Comparison of ENCODE assay signal across 9 mouse cellular contexts in genomic region chr10:76033119-76033455, GRCm38 (mm10). TPM values are rescaled to one million over a fixed set of nuclear protein-coding genes. Genes with fewer than 3 reads are reported as not detected.
DNase-seq lines count a peak whose midpoint lies in the region; ATAC-seq and TF ChIP-seq lines count a peak whose summit lies in the region.
"Had no signal": no experiment of that assay in that cellular context is flagged by ENCODE, and none has a peak within 500 bp of the region (broad histone marks: within the 10 kb centered on the region; RNA-seq: fewer than 3 reads in every experiment).

No protein-coding gene starts in this region.

- TF ChIP-seq RAD21 in CH12.LX (IDR thresholded peaks at IDR 0.05; ENCODE audit: low read depth, low read length) = no peak

- H3K27ac ChIP-seq in heart, embryonic 11.5 days (ENCODE audit: low read depth, low read length) = peak overlapping the region; percentile 75; the same call in 1 of the 2 replicates
- peak overlapping the region; percentile 11; the same call in 1 of the 2 replicates for H3K27ac ChIP-seq in CH12.LX (ENCODE audit: insufficient read depth, low read depth)
- peak overlapping the region; percentile 51; the same call in 1 of the 2 replicates for H3K27ac ChIP-seq in forebrain, embryonic 13.5 days
- H3K27ac ChIP-seq in liver, embryonic 16.5 days (ENCODE audit: low read length) = peak overlapping the region; percentile 65

- peak overlapping the region; percentile 87 for H3K4me2 ChIP-seq in heart, embryonic 11.5 days
- peak overlapping the region; percentile 62 for H3K4me2 ChIP-seq in CH12.LX (ENCODE audit: insufficient read depth, low read depth, poor library complexity, severe bottlenecking)
- H3K4me2 ChIP-seq in forebrain, embryonic 13.5 days = peak overlapping the region; percentile 78
- peak overlapping the region; percentile 70 for H3K4me2 ChIP-seq in liver, embryonic 16.5 days (ENCODE audit: low read depth, low read length)

- 0 out of 2 replicates have a peak, but pooled peaks cover 4% of the 10 kb centered on the region for H3K4me1 ChIP-seq in heart, embryonic 11.5 days (ENCODE audit: control insufficient read depth, insufficient read depth, low read length)
- peaks cover 10 to 45% of the 10 kb centered on the region in 2 experiments for H3K4me1 ChIP-seq in CH12.LX (ENCODE audit: control insufficient read depth in 1 of 2, insufficient read depth in 2 of 2)
- H3K4me1 ChIP-seq in forebrain, embryonic 13.5 days = peaks cover 14% of the 10 kb centered on the region
- H3K4me1 ChIP-seq in liver, embryonic 16.5 days (ENCODE audit: control insufficient read depth, low read depth, low read length) = peaks cover 14% of the 10 kb centered on the region

- H3K9ac ChIP-seq in heart, embryonic 11.5 days (ENCODE audit: low read depth, low read length) = peak overlapping the region; percentile 98
- H3K9ac ChIP-seq in CH12.LX (ENCODE audit: insufficient read depth, low read depth) = peak overlapping the region; percentile 65
- peak overlapping the region; percentile 94 for H3K9ac ChIP-seq in forebrain, embryonic 13.5 days
- H3K9ac ChIP-seq in liver, embryonic 16.5 days (ENCODE audit: low read depth, low read length) = peak overlapping the region; percentile 84

- H3K4me3 ChIP-seq in heart, embryonic 11.5 days (ENCODE audit: low read depth, low read length) = peak overlapping the region; percentile 93
- peak overlapping the region; percentile 75 to 92 (median 75) for H3K4me3 ChIP-seq in CH12.LX (replicated peaks in 1 of 3; ENCODE audit: low read depth in 2 of 3, low read length in 2 of 3, poor library complexity in 1 of 3)
- peak overlapping the region; percentile 90 for H3K4me3 ChIP-seq in forebrain, embryonic 13.5 days
- peak overlapping the region; percentile 85 for H3K4me3 ChIP-seq in liver, embryonic 16.5 days (ENCODE audit: low read depth, low read length)

- TF ChIP-seq EP300 in CH12.LX (IDR thresholded peaks at IDR 0.05; ENCODE audit: low read length) = no peak

- H3K9me3 ChIP-seq in heart, embryonic 11.5 days (replicated peaks; ENCODE audit: control insufficient read depth, low read length) = no peaks in the 10 kb centered on the region
- no peaks in the 10 kb centered on the region for H3K9me3 ChIP-seq in CH12.LX (replicated peaks; ENCODE audit: low read length)
- no peaks in the 10 kb centered on the region for H3K9me3 ChIP-seq in forebrain, embryonic 13.5 days (replicated peaks)
- H3K9me3 ChIP-seq in liver, embryonic 16.5 days (replicated peaks; ENCODE audit: control insufficient read depth, low read length) = no peaks in the 10 kb centered on the region

- intact Hi-C loops in heart, postnatal 25 days (cut with DNase I) = no loop called here

- 11% methylated on average over 7 of the region's 7 CpGs for WGBS in heart, embryonic 11.5 days (ENCODE audit: insufficient replicate concordance)
- WGBS in forebrain, embryonic 13.5 days = 21% methylated on average over 7 of the region's 7 CpGs
- WGBS in liver, embryonic 16.5 days (ENCODE audit: insufficient replicate concordance) = 15% methylated on average over 7 of the region's 7 CpGs

- in situ Hi-C loops in CH12.LX (cut with MboI; ENCODE audit: low pct_ligation_motif_present, low pct_unique_long_range_greater_than_20kb, low sequenced_read_pairs) = no loop called here

- H3K79me2 ChIP-seq in CH12.LX (replicated peaks; ENCODE audit: control insufficient read depth, extremely low read depth, insufficient read depth, poor library complexity, severe bottlenecking) = peaks cover 52% of the 10 kb centered on the region

- TF ChIP-seq CTCF in CH12.LX (conservative IDR thresholded peaks at IDR 0.05 in 1 of 2, IDR thresholded peaks at IDR 0.05 in 1 of 2; ENCODE audit: low read depth in 2 of 2, low read length in 2 of 2) = no peak

- no peak for TF ChIP-seq POLR2A in CH12.LX (IDR thresholded peaks at IDR 0.05; ENCODE audit: low read depth, low read length)

- ATAC-seq in heart, embryonic 11.5 days (replicated peaks; ENCODE audit: insufficient number of reproducible peaks, low FRiP score, low TSS enrichment) = no peak
- ATAC-seq in forebrain, embryonic 13.5 days = no peak
- no peak for ATAC-seq in liver, embryonic 16.5 days (ENCODE audit: low read depth)
- no peak for ATAC-seq in megakaryocyte-erythroid progenitor cell, adult 5-6 weeks (replicated peaks; ENCODE audit: low FRiP score, low TSS enrichment, poor library complexity, severe bottlenecking)

- peaks cover 8% of the 10 kb centered on the region; the same call in 1 of the 2 replicates for H3K36me3 ChIP-seq in heart, embryonic 11.5 days (ENCODE audit: control insufficient read depth, insufficient read depth, low read length)
- H3K36me3 ChIP-seq in CH12.LX (replicated peaks in 1 of 2; ENCODE audit: control insufficient read depth in 1 of 2, insufficient read depth in 1 of 2, low read length in 1 of 2) = peaks cover 6 to 31% of the 10 kb centered on the region in 2 experiments
- peaks cover 22% of the 10 kb centered on the region for H3K36me3 ChIP-seq in forebrain, embryonic 13.5 days (ENCODE audit: poor library complexity, severe bottlenecking)
- peaks cover 5% of the 10 kb centered on the region for H3K36me3 ChIP-seq in liver, embryonic 16.5 days (ENCODE audit: control insufficient read depth, insufficient read depth)

- no peaks in the 10 kb centered on the region for H3K27me3 ChIP-seq in heart, embryonic 11.5 days (ENCODE audit: control insufficient read depth, insufficient read depth, low read length)
- H3K27me3 ChIP-seq in CH12.LX (replicated peaks) = no peaks in the 10 kb centered on the region
- no peaks in the 10 kb centered on the region for H3K27me3 ChIP-seq in forebrain, embryonic 13.5 days
- H3K27me3 ChIP-seq in liver, embryonic 16.5 days (ENCODE audit: control insufficient read depth, insufficient read depth, low read depth, low read length) = no peaks in the 10 kb centered on the region
- H3K27me3 ChIP-seq: Patski had no signal

- dilution Hi-C loops in CH12.LX (cut with MboI; ENCODE audit: extremely low pct_ligation_motif_present, extremely low pct_unique_long_range_greater_than_20kb, low sequenced_read_pairs) = no loop called here

- DNase-seq in heart, postnatal 25 days (ENCODE audit: low spot score) = no peak
- no peak for DNase-seq in CH12.LX (ENCODE audit: extremely low read depth)
- no peak for DNase-seq in ovary, postnatal 36 days (ENCODE audit: low spot score)
- no peak for DNase-seq in thymus, postnatal 4 days

TF ChIP-seq in CH12.LX, 34 proteins besides CTCF, POLR2A, EP300 and RAD21:
- TF ChIP-seq PAX5 (IDR thresholded peaks at IDR 0.05; ENCODE audit: low read length) (no peak), SIN3A (IDR thresholded peaks at IDR 0.05; ENCODE audit: low read length) (peak; percentile 17; the same call in 1 of the 2 replicates), MAZ (IDR thresholded peaks at IDR 0.05; ENCODE audit: low read depth, low read length) (no peak), USF2 (conservative IDR thresholded peaks at IDR 0.05; ENCODE audit: low read depth, low read length) (no peak), POLR2AphosphoS2 (IDR thresholded peaks at IDR 0.05; ENCODE audit: low read depth, low read length) (no peak), MAX (IDR thresholded peaks at IDR 0.05; ENCODE audit: low read length) (no peak), GABPA (IDR thresholded peaks at IDR 0.05; ENCODE audit: insufficient replicate concordance, low read depth, low read length) (no peak), ZKSCAN1 (IDR thresholded peaks at IDR 0.05; ENCODE audit: borderline replicate concordance, low read depth, low read length) (no peak), BHLHE40 (IDR thresholded peaks at IDR 0.05; ENCODE audit: low read depth, low read length) (no peak)

RNA-seq across cellular contexts. Expression of gene Zfp280b, which starts 0.6 kb away (rescaled TPM):
- 22.0 and 23.6 TPM in 2 replicates for polyA plus RNA-seq in heart, embryonic 11.5 days (2014; fragmentation: Nextera tagmentation; extraction: Ambion mirVana)
- total RNA-seq in heart, postnatal 25 days (2021) = 1 to 10 TPM; 7.7 to 8.1 TPM
- total RNA-seq in CH12.LX (2012; rRNA removed) = 24.4 and 26.6 TPM in 2 replicates
- total RNA-seq in CH12.LX (2014; rRNA removed) = 15.2 and 19.0 TPM in 2 replicates
- polyA plus RNA-seq in CH12.LX (2012; ENCODE audit: insufficient read length, low read depth) = 30.4 and 36.6 TPM in 2 replicates
- polyA plus RNA-seq in forebrain, embryonic 13.5 days (2015; fragmentation: Nextera tagmentation; extraction: Ambion mirVana) = 15.7 and 16.1 TPM in 2 replicates
- polyA plus RNA-seq in liver, embryonic 16.5 days (2015; fragmentation: Nextera tagmentation; extraction: Ambion mirVana) = 11.3 TPM in 2 replicates
- total RNA-seq in megakaryocyte-erythroid progenitor cell, adult 5-6 weeks (2014; fragmentation: Nextera tagmentation) = 15.2 and 25.8 TPM in 2 replicates
- 9.3 and 11.9 TPM in 2 replicates for total RNA-seq in megakaryocyte-erythroid progenitor cell, adult 5-6 weeks (2017)

Comparison
In these comparisons a context has a peak if more than half of its experiments do, and no peak if none do; other contexts are left out.
1. H3K27ac ChIP-seq: peak in every context shown above with its lines; median percentile 75 in heart, embryonic 11.5 days; 65 in liver, embryonic 16.5 days; 51 in forebrain, embryonic 13.5 days; 11 in CH12.LX.